Mouse (Mus musculus) cerebellum, postnatal 4 days (tissue): ENCODE measurements around the gene Gm15737.
A peak's percentile ranks its signal among the peaks of the same experiment; 100 is the strongest.

ENCODE experiments used
- DNase-seq, 2 experiments: peaks; one replicate each; pipeline ENCODE4 v3.0.0; 2022; ENCODE audit warnings: low spot score in 2 of 2, mixed read lengths in 1 of 2

The Gm15737 gene

DNA sequence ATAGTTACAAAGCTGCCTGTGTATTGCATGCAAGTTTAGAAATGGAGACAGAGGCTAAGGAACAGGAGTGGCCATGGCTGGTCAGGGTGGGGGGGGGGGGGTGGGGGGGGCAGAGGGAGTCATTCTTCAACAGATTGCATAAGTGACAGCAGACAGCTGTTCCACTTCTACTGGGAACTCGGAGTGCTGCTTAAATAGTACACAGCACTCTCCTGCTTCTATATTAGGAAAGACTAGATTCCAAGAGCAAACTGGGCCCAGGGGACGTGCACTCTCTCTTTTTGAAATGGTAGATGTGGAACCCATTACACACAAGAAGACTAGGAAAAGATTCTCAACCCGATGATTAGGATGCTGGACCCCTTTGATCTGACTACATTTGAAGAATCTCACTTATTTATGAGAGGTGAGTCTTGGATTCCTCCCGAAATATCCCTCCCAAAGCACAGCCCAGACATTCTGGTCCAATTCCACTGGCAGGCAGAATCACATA lies at the start of gene Gm15737:
TSS of gene Gm15737 (plus strand) at position 269 of the 493 bp plus-strand sequence.
- no peak for DNase-seq

DNA sequence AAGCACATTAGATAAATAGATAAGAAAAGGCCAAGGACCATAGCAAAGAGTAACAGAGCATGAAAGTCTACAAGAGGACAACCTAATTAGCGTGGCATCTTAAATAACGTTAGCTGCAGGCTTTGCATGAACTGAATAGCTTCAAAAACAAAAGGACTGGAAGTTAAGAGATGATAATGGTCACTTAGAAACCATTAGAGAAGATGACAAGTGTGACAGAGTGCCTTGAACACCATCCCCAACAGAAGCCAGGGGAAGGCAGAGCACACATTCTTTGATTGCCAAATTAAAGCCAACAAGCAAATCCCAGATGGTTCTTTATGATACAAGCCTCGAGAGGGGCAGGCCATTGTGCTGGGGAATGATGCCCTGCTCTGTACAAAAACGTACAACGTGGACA lies 47.6 kb upstream of the Gm15737 start:
- no peak for DNase-seq

DNA sequence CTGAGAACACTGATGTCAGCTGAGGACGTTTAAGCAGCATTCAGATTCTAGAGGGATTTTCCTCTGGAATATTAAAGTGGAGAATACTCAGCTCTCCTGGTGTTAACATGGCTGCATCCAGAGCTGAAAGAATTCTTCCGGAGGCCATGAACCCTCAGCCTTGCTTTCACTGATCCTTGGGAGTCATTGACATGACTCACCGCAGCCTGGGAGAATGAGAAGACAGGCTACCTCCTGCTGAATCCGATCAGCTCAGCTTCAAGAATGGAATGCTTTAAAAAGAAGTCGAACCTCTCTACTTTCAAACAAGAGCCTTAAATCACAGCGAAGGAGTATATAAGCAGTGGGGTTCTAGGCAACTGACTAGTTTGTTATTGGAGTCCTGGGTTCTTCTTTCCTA lies 47.2 kb upstream of the Gm15737 start:
- no peak for DNase-seq

DNA sequence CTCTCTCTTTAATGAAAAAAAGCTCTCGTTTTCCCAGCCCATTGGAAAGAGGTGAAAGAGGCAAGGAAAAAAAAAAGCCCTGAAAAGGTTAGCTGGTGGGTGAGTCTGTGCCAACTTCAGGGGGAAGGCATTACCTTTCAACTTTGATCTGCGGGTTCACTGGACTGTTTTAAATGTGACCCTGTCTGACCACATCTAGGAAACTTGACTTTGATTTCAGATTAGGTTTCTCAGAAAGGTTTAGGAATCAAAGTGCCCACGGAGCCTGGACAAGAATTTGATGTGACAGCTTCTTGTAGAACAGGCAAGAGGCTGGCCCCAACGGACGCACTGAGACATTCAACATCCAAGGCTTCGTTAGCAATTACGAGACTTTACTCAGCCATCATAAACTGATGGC lies 45.2 kb upstream of the Gm15737 start:
- no peak for DNase-seq

DNA sequence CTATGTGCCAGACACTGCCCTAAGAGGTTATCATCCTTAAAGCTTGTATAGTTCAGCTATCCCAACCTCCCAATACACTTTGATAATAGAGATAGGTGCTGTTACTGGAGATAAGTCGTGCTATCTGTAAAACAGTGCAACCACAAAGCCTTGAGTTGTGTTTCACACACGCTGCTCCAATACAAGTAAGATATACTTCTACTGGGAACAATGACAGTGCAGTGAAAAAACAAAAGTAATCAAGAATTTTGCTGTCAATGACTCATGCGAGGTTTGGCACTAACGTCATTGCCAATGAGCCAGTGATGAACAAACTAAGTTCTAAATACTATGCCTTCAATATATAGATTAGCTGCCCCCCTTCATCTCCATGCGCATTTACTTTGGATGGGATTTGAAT lies 42.6 kb upstream of the Gm15737 start:
- no peak for DNase-seq

DNA sequence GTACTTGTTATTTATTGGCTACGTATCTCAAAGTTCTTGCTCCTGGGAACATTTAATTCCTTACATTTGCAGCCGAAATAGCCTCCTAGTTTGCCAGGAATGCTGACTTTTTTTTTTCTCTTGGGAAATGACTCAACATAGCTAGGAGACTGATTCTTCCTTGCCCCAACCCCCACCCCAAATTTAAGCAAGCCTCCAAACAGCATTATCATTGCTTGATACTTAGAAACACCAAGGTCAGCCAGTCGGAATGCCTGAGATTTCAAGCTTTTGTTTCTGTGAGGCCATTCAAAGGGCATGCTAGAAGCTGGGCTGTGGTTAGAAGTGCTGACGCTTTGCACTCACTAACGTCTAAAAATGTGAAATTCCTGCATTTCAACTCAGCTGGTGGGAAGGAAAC lies 41.8 kb upstream of the Gm15737 start:
- DNase-seq: no peak

DNA sequence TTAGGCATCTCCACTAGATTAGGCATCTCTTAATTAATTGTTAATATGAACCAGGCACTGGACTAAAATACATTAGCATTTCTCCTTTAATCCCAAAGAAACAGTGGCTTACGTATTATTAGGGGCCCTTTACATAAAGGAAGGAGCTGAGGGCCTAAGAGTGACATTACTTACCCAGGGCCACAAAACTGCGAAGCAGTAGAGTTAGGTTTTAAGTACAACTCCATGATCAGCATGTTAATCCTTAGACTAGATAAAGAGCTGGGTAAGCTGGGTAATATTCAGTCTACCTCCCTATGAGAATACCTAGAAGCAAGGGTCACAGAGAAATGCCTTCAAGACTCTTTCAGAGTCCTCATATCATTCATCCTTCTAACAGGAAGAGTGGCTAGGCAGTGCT lies 40.0 kb upstream of the Gm15737 start:
- DNase-seq: no peak

DNA sequence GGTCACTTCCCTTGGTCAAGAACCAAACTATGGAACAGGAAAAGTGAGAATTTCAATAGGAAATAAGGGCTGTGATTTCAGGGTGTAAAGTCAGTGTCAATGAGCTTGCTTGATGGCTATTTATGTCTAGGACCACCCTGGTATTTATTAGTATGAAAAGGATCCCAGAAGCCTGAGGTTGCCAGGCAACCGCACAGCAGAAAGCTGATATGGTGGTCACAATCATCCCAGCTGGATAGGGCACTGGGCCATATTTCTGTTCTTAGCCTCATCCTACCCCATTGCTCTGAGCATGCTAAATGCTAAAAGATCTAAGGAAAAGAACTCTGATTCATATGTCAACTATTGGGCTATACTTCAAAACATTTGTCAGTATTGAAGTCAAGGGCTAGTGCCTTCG lies 38.1 kb upstream of the Gm15737 start:
- DNase-seq: no peak

DNA sequence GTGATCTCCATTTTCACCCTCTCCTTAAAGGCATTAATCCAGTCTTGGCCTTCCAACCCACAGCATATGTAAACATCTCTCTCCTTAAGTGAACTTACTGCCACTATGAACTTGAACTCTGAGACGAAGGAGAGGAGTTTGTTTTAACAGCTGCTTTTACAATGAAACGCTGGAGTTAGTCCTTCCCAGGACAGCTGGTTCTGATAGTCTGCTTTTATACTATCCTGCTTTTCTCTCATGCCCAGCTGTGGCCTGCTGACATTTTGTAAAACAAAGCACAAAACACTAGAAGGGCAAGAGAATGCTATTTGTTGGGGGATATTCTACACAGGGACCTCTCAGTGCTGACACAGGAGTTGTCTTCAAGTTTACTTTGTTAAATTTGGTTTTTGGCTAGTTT lies 27.2 kb upstream of the Gm15737 start:
- DNase-seq: no peak

DNA sequence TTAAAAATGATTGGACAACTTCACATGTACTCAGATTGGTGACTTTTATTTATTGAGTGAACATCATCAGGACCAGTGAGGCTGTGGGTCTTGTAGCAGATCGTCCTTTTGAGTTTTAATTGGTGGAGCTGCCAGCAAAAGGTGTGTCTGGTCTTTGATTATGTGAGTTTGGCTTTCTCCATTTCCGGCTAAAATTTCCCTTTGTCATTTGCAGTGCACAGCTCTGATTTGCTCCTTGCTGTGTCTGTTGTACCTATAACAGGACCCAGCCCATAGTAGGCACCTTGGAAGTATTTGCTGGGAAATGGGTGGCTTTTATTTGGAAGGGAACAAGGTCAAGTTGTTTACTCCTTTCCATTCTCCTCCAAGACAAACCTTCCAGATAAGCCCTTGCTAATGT lies 25.7 kb upstream of the Gm15737 start:
- DNase-seq: no peak

DNA sequence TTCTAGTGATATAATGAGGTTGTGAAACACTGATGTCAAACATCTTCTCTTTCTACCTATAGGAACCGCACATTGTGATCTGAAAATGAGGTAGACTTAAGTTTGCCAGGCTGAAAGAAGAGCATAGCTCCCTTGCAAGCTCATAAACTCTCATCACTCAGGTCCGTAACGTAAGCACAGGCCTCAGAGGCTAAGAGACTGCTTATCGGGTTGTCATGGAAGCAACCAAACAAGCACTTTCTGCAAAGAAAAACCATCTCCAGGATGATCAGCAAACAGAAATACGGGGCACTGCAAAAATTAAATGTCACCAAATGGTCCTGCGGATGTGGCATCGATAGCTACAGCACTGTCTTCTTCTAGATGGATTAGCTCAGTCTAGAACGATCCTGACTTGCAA lies 23.3 kb upstream of the Gm15737 start:
- no peak for DNase-seq

DNA sequence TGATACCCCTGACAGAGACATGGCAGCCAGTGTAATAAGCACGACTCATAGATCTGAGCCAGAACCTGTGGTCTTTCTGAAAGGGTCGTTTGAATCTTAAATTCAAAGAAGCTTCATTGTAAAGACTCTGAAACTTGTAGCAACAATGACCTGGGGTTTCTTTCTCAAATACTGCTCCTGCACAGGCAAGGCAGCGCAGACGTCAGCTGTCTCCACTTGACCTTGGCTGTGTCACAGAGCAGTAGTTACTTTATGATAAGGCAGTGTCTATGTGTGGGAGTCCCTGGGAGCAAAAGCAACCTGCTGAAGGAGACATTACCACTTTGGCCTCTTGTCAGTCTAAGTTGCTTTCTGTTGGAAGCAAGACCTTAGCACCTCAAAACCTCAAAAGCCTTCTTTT lies 22.5 kb upstream of the Gm15737 start:
- no peak for DNase-seq

DNA sequence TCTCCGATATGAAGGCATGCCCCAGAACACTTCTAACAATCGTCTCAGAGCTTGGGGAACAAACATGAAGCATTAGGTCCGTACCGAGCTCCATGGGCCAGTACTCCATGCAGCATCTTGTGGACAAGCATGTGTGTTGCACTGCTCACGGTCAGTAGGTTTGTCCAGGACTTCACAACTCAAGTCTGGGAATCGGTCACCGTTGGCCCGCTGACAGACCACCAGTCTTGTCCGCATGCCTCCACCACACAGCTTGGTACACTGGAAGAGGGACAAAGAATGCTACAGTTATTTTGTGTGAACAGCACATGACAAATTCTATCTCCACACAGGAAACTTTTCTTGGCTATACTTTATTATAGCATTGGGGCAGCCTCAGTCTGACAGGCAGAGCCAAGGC lies 19.9 kb upstream of the Gm15737 start:
- peak in 1 of 2 experiments; percentile 26 for DNase-seq

DNA sequence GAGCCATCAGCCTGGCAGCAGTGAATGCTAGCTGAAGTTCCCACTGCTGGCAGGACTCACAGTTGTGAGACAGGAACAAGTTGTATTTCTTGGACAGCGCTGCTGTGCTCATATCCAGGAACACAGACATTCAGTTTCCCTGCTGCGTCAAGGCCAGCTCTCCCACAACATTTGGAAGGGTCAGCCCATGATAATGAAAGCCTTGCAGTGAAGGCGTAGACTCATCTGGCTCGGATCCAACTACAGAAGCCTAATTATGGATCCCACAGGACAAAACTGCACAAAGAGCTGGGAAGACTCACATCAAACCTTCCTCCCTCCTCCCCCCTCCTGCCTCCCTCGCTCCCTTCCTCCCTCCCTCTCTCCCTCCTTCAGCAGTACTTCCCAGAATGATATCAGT lies 18.9 kb upstream of the Gm15737 start:
- DNase-seq: peak in 1 of 2 experiments; percentile 48

DNA sequence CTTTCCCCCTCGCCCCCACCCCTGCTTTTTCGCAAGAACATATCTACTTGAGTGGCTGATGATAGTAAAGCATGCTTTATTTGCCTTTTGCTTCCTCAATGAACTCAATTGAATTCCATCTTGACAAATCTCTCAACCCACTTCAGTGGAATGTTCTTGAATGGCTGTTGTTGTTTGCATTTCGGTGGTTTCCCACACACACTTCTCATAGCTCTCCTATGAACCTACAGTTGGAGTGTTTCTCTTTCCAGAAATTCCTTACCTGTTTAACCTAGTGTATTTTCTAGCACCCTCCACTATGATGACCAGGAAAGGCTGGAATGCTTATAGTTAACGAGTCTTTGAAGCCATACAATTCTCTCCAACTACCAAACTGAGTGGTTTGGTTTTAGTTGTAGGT lies 14.3 kb upstream of the Gm15737 start:
- no peak for DNase-seq

DNA sequence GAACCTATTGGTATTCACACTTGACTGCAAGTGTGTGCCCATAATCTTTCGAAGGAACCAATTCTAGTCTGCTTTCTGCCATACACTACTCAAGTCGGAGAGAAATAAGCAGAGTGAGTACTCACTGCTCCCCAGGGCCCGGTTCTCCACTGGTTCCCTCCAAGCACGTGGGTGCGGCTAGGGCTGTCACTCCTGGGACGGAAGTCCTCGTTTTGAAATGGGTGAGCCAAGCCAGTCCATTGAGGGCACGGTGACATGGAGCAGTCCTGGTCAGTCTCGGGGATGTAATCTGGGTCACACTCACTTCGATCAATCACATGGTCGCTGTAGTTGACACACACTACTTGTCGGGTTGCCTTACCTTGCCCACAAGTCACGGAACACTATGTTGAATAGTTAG lies 11.4 kb upstream of the Gm15737 start:
- DNase-seq: no peak

DNA sequence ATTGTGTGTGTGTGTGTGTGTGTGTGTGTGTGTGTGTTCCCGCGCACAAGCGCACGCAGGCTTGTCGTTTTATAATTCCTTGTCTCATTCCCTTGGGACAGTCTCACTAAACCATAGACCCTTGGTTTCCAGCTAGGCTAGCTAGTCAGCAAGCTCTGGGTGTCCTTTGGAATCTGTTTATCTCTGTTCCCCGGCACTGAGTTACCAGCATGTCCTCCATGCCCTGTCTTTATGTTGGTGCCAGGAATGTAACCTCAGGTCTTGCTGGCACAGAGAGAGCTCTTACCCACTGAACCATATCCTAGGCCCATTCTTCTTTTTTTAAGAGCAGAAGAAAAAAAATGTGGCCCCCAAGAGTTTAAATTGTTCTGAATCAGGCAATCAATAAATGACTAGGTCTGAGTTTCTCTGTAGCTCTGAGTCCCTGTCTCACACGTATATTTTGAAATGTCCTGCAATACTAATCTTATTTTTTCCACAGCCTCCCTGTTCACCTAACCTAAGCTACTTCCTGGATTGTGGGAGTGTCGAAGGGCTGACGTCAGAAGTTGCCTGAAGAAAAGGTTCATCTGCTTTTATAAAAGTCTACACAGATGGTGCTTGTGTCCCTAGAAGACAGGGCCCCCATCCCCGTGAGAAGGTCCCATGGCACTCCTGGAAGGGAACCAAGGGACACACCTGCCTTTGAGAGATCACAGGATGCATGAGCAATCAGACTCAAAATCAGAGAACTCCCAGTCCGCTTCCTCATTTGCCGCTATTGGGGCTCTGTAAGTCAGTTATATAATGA lies 10.2 kb upstream of the Gm15737 start:
- no peak for DNase-seq

DNA sequence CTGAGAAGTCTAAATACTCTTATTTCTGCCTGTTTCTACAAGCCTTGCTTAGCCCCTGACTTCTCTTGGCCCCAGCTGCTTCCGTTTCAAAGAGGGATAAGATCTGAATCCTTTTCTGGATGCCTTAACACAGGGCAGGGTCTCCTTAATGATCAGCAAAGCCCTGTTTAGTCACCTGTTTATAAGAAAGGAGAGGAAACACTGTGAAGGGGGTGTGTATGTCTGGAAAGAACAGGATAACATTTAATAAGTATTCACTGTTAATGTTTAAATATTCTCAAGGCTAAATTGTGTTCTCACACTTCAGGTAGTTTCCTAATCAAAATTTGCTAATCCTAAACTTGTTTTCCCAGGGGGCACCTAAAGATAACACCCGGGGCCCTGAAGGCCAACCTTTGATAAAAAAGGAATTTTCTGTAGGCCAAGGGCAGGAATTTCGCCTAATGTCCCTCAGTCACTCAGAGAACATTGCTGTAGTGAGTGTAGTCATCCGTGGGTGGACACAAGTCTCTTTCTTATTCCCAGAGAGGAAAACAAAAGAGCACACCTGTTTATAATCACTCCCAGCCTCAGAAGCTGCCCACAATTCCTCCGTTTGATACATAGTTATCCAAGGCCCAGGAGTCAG lies 8.8 kb upstream of the Gm15737 start:
- no peak for DNase-seq

DNA sequence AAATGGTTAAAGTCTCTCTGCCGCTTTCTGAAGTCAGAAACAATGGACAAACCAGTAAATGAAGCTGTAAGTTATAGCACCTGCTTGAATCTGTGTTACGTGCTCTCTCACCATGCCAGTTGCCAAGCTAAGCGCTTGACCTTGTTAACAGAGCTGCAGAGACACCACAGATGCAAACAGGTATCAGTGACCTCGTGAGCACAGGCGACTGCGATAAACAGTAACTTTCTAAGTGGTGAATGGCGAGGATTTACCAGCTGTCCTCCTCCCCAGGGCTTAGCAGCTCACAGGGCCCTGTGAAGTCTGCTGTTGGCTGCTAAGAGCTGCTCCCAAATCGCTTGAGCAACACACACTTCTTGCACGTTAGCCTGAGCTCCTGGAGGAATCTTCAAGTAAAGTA lies 6.6 kb upstream of the Gm15737 start:
- no peak for DNase-seq

DNA sequence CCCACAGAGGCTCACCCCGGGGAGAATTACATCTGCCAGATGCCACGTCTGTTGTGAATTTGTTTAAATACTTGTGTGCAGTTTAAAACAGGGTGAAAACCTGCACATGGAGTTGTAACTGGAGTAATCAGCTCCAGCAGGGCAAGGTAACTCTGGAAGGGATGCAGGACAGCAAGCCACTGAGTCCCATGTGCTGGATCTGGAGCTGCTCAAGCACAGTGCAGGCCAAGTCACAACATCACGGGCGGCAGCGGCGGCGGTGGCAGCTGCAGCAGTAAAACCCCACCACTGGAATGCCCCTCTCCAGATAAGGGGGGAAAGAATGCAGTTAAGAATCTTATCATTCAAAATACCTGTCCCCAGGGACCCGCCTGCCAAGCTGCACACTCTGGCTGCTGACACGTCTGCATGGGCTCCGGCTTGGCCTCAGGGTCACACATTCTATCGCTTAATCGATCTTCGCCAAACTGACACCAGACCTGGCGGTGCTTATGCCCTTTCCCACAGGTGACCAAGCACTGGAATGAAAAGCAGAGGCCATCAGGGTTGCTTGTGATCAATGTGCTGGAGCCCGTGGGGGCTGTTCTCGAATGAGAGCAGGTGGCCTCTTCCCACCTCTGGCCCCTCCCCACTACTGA lies 544 bp downstream of the Gm15737 start:
- DNase-seq: no peak

DNA sequence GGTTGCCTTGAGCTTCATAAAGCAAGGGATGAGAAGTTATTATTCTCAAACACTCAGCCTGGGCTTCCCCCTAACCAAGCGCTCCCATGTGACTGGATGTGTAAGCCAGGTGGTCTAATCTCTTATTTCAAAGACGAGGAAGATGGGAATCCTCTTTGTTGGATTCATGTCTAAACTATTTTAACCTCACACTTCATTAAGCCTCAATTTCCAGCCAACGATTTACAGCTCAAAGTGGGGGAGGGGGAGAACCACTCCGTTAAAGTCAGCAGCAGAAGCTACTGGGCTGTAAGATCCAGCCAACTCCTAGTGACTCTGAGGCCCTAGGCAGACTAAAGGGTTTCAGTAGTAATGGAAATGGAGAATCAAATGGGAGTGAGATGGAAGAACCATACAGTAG lies 2.7 kb downstream of the Gm15737 start:
- DNase-seq: no peak

DNA sequence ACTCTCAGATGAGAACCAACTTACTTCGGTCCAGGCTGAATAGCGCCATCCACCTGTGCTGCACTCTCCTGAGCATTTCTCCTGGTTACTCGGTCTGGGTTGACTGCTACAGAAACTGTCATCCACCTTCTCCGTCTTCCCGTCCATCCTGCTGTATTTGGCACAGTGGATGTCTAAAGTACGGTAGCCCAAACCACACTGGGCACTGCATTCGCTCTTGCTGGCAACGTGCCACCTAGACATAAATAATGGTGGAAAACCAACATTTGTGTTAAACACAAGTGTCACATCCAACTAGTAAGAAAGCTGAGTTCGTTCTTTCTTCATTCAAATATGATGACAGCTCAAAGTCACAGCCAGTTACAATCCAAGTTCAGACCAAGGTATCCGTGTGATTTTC lies 3.6 kb downstream of the Gm15737 start:
- no peak for DNase-seq

DNA sequence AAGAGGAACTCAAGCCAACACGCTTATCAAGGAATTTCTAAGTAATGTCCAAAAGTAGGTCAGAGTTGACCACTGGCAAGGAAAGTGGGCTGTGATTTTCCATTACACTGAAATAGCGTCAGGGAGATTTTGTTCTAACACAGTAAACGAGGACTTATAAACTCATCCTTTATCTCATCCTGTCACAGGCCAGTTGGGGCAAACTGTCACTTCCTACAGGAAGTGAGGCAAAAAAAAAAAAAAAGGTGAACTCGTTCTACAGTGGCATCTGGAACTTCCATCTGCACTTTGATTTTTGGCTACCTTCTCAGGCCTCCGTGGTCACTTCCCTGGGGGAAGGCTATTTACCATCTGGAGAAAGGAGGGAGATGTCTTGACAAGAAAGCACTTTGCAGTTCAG lies 5.7 kb downstream of the Gm15737 start:
- DNase-seq: no peak
